Mouse (Mus musculus) kidney, adult 2 months (tissue): ENCODE results near the gene Fars2. TPM values are rescaled to one million over a fixed set of nuclear protein-coding genes. Genes with fewer than 3 reads are reported as not detected.
"Not testable (repeated sequence)": the region's sequence is repeated elsewhere in the genome, so short reads cannot be mapped to it uniquely, and the experiment has no call there.

Source experiments
- DNase-seq: peaks from one replicate; pipeline ENCODE4 v3.0.0; 2021
- H3K27ac ChIP-seq: fragments of 200-500 bp; 2 replicates; pipeline ENCODE4 v1.5.1; 2012; ENCODE audit warnings: low read depth, low read length, control low read depth, inconsistent platforms; ENCODE audit not compliant: insufficient read depth
- H3K27me3 ChIP-seq: fragments of 200-500 bp; replicated peaks from 2 replicates; pipeline ENCODE4 v1.6.1; 2012; ENCODE audit warnings: mild to moderate bottlenecking, moderate library complexity, low read length, inconsistent platforms; ENCODE audit not compliant: control insufficient read depth, insufficient read depth
- H3K36me3 ChIP-seq: fragments of 200-500 bp; 2 replicates; pipeline ENCODE4 v1.6.1; 2012; ENCODE audit warnings: mild to moderate bottlenecking, moderate library complexity, low read length, inconsistent platforms; ENCODE audit not compliant: control insufficient read depth, insufficient read depth
- H3K4me1 ChIP-seq: fragments of 200-500 bp; 2 replicates; pipeline ENCODE4 v1.6.1; 2011; ENCODE audit warnings: low read length; ENCODE audit not compliant: control insufficient read depth, insufficient read depth
- H3K4me3 ChIP-seq: fragments of 200-500 bp; 2 replicates; pipeline ENCODE4 v1.5.1; 2011; ENCODE audit warnings: mild to moderate bottlenecking, low read depth, low read length, control low read depth; ENCODE audit not compliant: insufficient read depth
- CTCF ChIP-seq: fragments of 200-500 bp; conservative IDR thresholded peaks from 2 replicates; pipeline ENCODE4 v1.5.1; 2011; ENCODE audit warnings: low read depth, mild to moderate bottlenecking, control low read depth, low read length, moderate library complexity, mixed read lengths; ENCODE audit not compliant: insufficient read depth, insufficient read length
- POLR2A ChIP-seq: fragments of 200-500 bp; IDR thresholded peaks from one replicate; pipeline ENCODE4 v1.6.1; 2011; ENCODE audit warnings: low read depth, low read length, control low read depth
- WGBS: fragments of 180-500 bp; shearing (Covaris S2); methylation state at CpG from one replicate; pipeline ENCODE4 v1.1.7; 2018; 5-methylcytosine and 5-hydroxymethylcytosine counted together
- polyA plus RNA-seq: library from polyadenylated mRNA; depleted of rRNA; stranded (reverse); fragments of >200 nt; gene quantifications from 2 replicates; pipeline ENCODE4 v1.2.3, GENCODE M21; 2012

Fars2 gene
- polyA plus RNA-seq, 1 experiment: 99.1 TPM

GRCm38 (mm10) chr13:36392666-36393065, 275.5 kb downstream of the Fars2 start:
- Histone ChIP-seq H3K36me3 (no peaks in the 10 kb centered on the region), H3K4me1 (no peaks in the 10 kb centered on the region), H3K4me3 (no peak overlapping the region), H3K27me3 (no peaks in the 10 kb centered on the region), H3K27ac (no peak overlapping the region)
- TF ChIP-seq CTCF (no peak), POLR2A (no peak)
- DNase-seq: no peak
- 69% methylated on average over 4 of the region's 4 CpGs for WGBS

GRCm38 (mm10) chr13:36401011-36401410, 283.8 kb downstream of the Fars2 start:
- no peaks in the 10 kb centered on the region for H3K36me3 ChIP-seq
- H3K4me1 ChIP-seq: no peaks in the 10 kb centered on the region
- no peak for DNase-seq
- H3K4me3 ChIP-seq: no peak overlapping the region
- no peak overlapping the region for H3K27ac ChIP-seq
- WGBS: 66% methylated on average over 2 of the region's 2 CpGs
- H3K27me3 ChIP-seq: no peaks in the 10 kb centered on the region
- TF ChIP-seq CTCF (no peak), POLR2A (no peak)

- no peak overlapping the region for H3K27ac ChIP-seq
- no peaks in the 10 kb centered on the region for H3K27me3 ChIP-seq
- no peaks in the 10 kb centered on the region for H3K4me1 ChIP-seq
- DNase-seq: no peak
- no peak overlapping the region for H3K4me3 ChIP-seq
- H3K36me3 ChIP-seq: no peaks in the 10 kb centered on the region
- WGBS: 94% methylated on average over 1 of the region's 1 CpGs
- TF ChIP-seq CTCF (no peak), POLR2A (no peak)
These were observed 296.1 kb downstream of the Fars2 start for GRCm38 (mm10) chr13:36413276-36413675.

GRCm38 (mm10) chr13:36415176-36415575, 298.0 kb downstream of the Fars2 start:
- Histone ChIP-seq H3K27ac (no peak overlapping the region), H3K36me3 (no peaks in the 10 kb centered on the region; the same call in 1 of the 2 replicates), H3K27me3 (no peaks in the 10 kb centered on the region), H3K4me3 (no peak overlapping the region), H3K4me1 (no peaks in the 10 kb centered on the region)
- DNase-seq: no peak
- WGBS: 94% methylated on average over 1 of the region's 1 CpGs
- TF ChIP-seq POLR2A (no peak), CTCF (no peak)

- TF ChIP-seq CTCF: no peak
- TF ChIP-seq POLR2A: no peak
- H3K4me3 ChIP-seq: no peak overlapping the region
- H3K27ac ChIP-seq: no peak overlapping the region
- no peaks in the 10 kb centered on the region for H3K4me1 ChIP-seq
- no peaks in the 10 kb centered on the region; the same call in 1 of the 2 replicates for H3K36me3 ChIP-seq
- WGBS: 68% methylated on average over 4 of the region's 4 CpGs
- no peaks in the 10 kb centered on the region for H3K27me3 ChIP-seq
- no peak for DNase-seq
These were observed 299.3 kb downstream of the Fars2 start for GRCm38 (mm10) chr13:36416546-36416945.

- no peak for DNase-seq
- Histone ChIP-seq H3K27me3 (no peaks in the 10 kb centered on the region), H3K27ac (no peak overlapping the region), H3K4me3 (no peak overlapping the region), H3K4me1 (no peaks in the 10 kb centered on the region), H3K36me3 (no peaks in the 10 kb centered on the region; the same call in 1 of the 2 replicates)
- peak; percentile 34; the same call in 1 of the 2 replicates for TF ChIP-seq CTCF
- no peak for TF ChIP-seq POLR2A
These were observed 302.1 kb downstream of the Fars2 start for GRCm38 (mm10) chr13:36419357-36419756.

GRCm38 (mm10) chr13:36422446-36422845, 305.2 kb downstream of the Fars2 start:
- no peak for DNase-seq
- no peaks in the 10 kb centered on the region for H3K27me3 ChIP-seq
- no peak overlapping the region for H3K4me3 ChIP-seq
- no peak overlapping the region for H3K27ac ChIP-seq
- peaks cover 9% of the 10 kb centered on the region; the same call in 1 of the 2 replicates for H3K4me1 ChIP-seq
- TF ChIP-seq POLR2A (no peak), CTCF (no peak)
- 72% methylated on average over 3 of the region's 3 CpGs for WGBS
- no peaks in the 10 kb centered on the region; the same call in 1 of the 2 replicates for H3K36me3 ChIP-seq

GRCm38 (mm10) chr13:36425824-36426705, 308.9 kb downstream of the Fars2 start:
- peak; percentile 74 for DNase-seq
- WGBS: 28% methylated on average over 17 of the region's 17 CpGs
- not testable (repeated sequence) for H3K4me3 ChIP-seq, H3K4me1 ChIP-seq, H3K36me3 ChIP-seq, H3K27me3 ChIP-seq
- H3K27ac ChIP-seq: peak overlapping the region; percentile 46; the same call in 1 of the 2 replicates
